Mouse (Mus musculus) liver, embryonic 11.5 days (tissue): ENCODE data around the gene Ttbk2. TPM values are rescaled to one million over a fixed set of nuclear protein-coding genes. Genes with fewer than 3 reads are reported as not detected.

ENCODE experiments used
- ATAC-seq: fragments of 200-750 bp; cut with Nextera tagmentation; replicated peaks from 2 replicates; pipeline ENCODE4 v1.8.0; 2017; ENCODE audit warnings: moderate number of reproducible peaks, mild to moderate bottlenecking, moderate TSS enrichment, moderate library complexity; ENCODE audit not compliant: low FRiP score
- DNase-seq: peaks from one replicate; pipeline ENCODE4 v3.0.0-alpha.2; 2017; ENCODE audit warnings: low spot score
- H3K27ac ChIP-seq: fragments of 300-500 bp; sonication (generic); 2 replicates; pipeline ENCODE4 v1.5.1; 2014; ENCODE audit warnings: mild to moderate bottlenecking, low read depth, low read length, control low read depth
- H3K27me3 ChIP-seq: fragments of 300-500 bp; sonication (generic); replicated peaks from 2 replicates; pipeline ENCODE4 v1.6.1; 2014; ENCODE audit warnings: low read length, mixed read lengths; ENCODE audit not compliant: control insufficient read depth, insufficient read depth
- H3K36me3 ChIP-seq: fragments of 300-500 bp; sonication (generic); 2 replicates; pipeline ENCODE4 v1.6.1; 2014; ENCODE audit warnings: mild to moderate bottlenecking, low read length, moderate library complexity, mixed read lengths; ENCODE audit not compliant: control insufficient read depth, insufficient read depth
- H3K4me1 ChIP-seq: fragments of 300-500 bp; sonication (generic); replicated peaks from 2 replicates; pipeline ENCODE4 v1.6.1; 2014; ENCODE audit warnings: low read length, mixed read lengths; ENCODE audit not compliant: control insufficient read depth, insufficient read depth
- H3K4me2 ChIP-seq: fragments of 300-500 bp; sonication (generic); 2 replicates; pipeline ENCODE4 v1.6.1; 2014; ENCODE audit warnings: mild to moderate bottlenecking, control low read depth, moderate library complexity
- H3K4me3 ChIP-seq: fragments of 300-500 bp; sonication (generic); 2 replicates; pipeline ENCODE4 v1.5.1; 2014; ENCODE audit warnings: low read depth, low read length, control low read depth
- H3K9ac ChIP-seq: fragments of 300-500 bp; sonication (generic); 2 replicates; pipeline ENCODE4 v1.6.1; 2014; ENCODE audit warnings: low read depth, low read length, control low read depth
- H3K9me3 ChIP-seq: fragments of 300-500 bp; sonication (generic); 2 replicates; pipeline ENCODE4 v1.6.1; 2016; ENCODE audit warnings: low read length, inconsistent platforms, mixed read lengths; ENCODE audit not compliant: control insufficient read depth
- WGBS: fragments of 180-500 bp; shearing (Covaris S2); extraction: QIAGEN DNeasy Blood & Tissue Kit; methylation state at CpG from one replicate; pipeline ENCODE4 v1.1.7; 2014; 5-methylcytosine and 5-hydroxymethylcytosine counted together
- polyA plus RNA-seq: library from polyadenylated mRNA; unstranded; fragments of >200 nt; fragmentation: Nextera tagmentation; extraction: Ambion mirVana; gene quantifications from 2 replicates; pipeline ENCODE4 v1.2.1, GENCODE M21; 2014

The Ttbk2 gene
- polyA plus RNA-seq, 1 experiment from 2014 or later = 2.9 TPM

DNA sequence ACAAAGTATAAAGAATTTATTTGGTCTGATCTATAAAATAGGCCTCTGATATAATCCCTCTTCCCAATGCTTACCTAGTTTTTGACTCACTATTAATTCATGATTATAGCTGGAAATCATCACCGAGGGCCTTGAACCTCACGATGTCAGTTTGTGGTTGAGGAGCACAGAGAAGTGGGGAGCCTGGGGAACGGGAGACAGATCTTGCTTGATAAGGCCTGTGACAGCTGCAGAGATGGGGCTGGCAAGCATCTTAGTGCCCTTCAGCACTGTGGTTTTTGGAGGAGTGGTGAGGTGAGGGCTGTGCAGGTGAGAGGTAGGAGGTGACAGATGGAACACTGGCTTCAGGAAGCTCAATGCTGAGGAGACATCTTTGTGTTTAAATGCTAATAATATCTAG is 140.2 kb downstream of the Ttbk2 start:
- DNase-seq = no peak
- Histone ChIP-seq H3K36me3 (peaks cover 25% of the 10 kb centered on the region), H3K4me2 (no peak overlapping the region), H3K9me3 (no peaks in the 10 kb centered on the region), H3K9ac (no peak overlapping the region), H3K4me1 (no peaks in the 10 kb centered on the region), H3K4me3 (no peak overlapping the region), H3K27ac (no peak overlapping the region), H3K27me3 (no peaks in the 10 kb centered on the region)
- no peak for ATAC-seq
- 63% methylated on average over 3 of the region's 3 CpGs for WGBS

DNA sequence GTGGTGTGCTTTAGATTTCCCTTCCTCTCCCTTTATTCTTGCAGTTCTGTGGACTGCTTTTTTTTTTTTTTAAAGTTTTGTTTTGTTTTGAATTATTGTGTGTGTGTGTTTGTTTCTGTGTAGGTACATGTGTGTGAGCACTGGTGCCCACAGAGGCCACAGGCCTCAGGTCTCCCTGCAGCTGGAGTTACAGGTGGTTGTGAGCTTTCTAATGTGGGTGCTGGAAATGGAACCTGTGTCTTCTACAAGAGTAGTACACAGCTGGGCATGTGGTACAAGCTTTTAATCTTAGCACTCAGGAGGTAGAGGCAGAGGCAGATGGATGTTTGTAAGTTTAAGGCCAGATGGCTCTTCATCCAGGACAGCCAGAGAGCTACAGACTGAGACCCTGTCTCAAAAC is 143.4 kb downstream of the Ttbk2 start:
- no peaks in the 10 kb centered on the region for H3K27me3 ChIP-seq
- H3K27ac ChIP-seq = no peak overlapping the region
- no peaks in the 10 kb centered on the region for H3K9me3 ChIP-seq
- H3K36me3 ChIP-seq = no peaks in the 10 kb centered on the region
- no peak for ATAC-seq
- no peaks in the 10 kb centered on the region for H3K4me1 ChIP-seq
- DNase-seq = no peak
- no peak overlapping the region for H3K4me3 ChIP-seq
- H3K4me2 ChIP-seq = no peak overlapping the region
- no peak overlapping the region for H3K9ac ChIP-seq

DNA sequence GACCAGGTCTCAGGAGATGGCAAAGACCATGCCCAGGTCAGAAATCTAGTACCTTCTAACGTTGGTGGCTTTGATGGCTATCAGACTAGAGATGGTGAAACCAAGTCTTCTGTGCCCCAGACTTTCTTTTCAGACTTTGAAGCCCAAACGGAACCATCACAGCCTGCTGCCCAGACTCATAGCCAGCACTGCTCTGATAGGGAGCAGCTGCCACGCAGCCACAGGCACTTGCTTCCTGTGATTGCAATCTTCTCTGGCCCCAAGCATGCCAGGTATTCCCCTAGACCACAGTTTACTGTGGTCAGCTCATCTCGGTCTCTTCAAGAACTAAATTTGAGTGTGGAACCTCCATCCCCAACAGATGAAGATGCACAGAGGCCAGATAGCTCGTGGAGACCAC is 147.7 kb downstream of the Ttbk2 start:
- H3K4me1 ChIP-seq = peaks cover 14% of the 10 kb centered on the region
- no peak for ATAC-seq
- 52% methylated on average over 5 of the region's 5 CpGs for WGBS
- H3K36me3 ChIP-seq = no peaks in the 10 kb centered on the region; the same call in 1 of the 2 replicates
- no peak for DNase-seq
- H3K4me3 ChIP-seq = no peak overlapping the region
- H3K9me3 ChIP-seq = no peaks in the 10 kb centered on the region
- no peak overlapping the region for H3K27ac ChIP-seq
- H3K27me3 ChIP-seq = no peaks in the 10 kb centered on the region
- H3K9ac ChIP-seq = no peak overlapping the region
- no peak overlapping the region for H3K4me2 ChIP-seq

- H3K4me2 ChIP-seq = no peak overlapping the region
- no peak overlapping the region for H3K9ac ChIP-seq
- peaks cover 16% of the 10 kb centered on the region for H3K4me1 ChIP-seq
- no peaks in the 10 kb centered on the region for H3K9me3 ChIP-seq
- 41% methylated on average over 3 of the region's 3 CpGs for WGBS
- H3K4me3 ChIP-seq = no peak overlapping the region
- no peak overlapping the region for H3K27ac ChIP-seq
- no peaks in the 10 kb centered on the region; the same call in 1 of the 2 replicates for H3K36me3 ChIP-seq
- peak; percentile 58; the same call in 1 of the 2 replicates for ATAC-seq
- H3K27me3 ChIP-seq = no peaks in the 10 kb centered on the region
- no peak for DNase-seq
Observed at GRCm38 (mm10) chr2:120700379-120700885, 150.0 kb downstream of the Ttbk2 start.

GRCm38 (mm10) chr2:120697767-120698166 is 152.6 kb downstream of the Ttbk2 start:
- Histone ChIP-seq H3K9me3 (no peaks in the 10 kb centered on the region), H3K4me3 (no peak overlapping the region), H3K4me1 (peaks cover 16% of the 10 kb centered on the region), H3K9ac (no peak overlapping the region), H3K27ac (no peak overlapping the region), H3K4me2 (no peak overlapping the region), H3K27me3 (no peaks in the 10 kb centered on the region), H3K36me3 (no peaks in the 10 kb centered on the region; the same call in 1 of the 2 replicates)
- DNase-seq (no peak), ATAC-seq (peak; percentile 85)
- 46% methylated on average over 5 of the region's 5 CpGs for WGBS

Other genes with a start within 250 kb of the Ttbk2 start
- gene Haus2, start 241.2 kb downstream of the Ttbk2 start, polyA plus RNA-seq = 30.6 and 31.2 TPM in 2 replicates
- 17.2 and 24.2 TPM in 2 replicates for gene Lrrc57, start 241.1 kb downstream of the Ttbk2 start, polyA plus RNA-seq
- gene Stard9, start 221.5 kb downstream of the Ttbk2 start, polyA plus RNA-seq = 3.0 and 3.5 TPM in 2 replicates
- gene Cdan1, start 476 bp downstream of the Ttbk2 start, polyA plus RNA-seq = 9.3 and 9.9 TPM in 2 replicates
- gene Ubr1, start 120.1 kb upstream of the Ttbk2 start, polyA plus RNA-seq = 22.3 and 23.4 TPM in 2 replicates
- 3.0 and 3.7 TPM in 2 replicates for gene Tmem62, start 126.4 kb upstream of the Ttbk2 start, polyA plus RNA-seq
- 42.6 and 45.0 TPM in 2 replicates for gene Ccndbp1, start 157.8 kb upstream of the Ttbk2 start, polyA plus RNA-seq
- 61.3 and 70.2 TPM in 2 replicates for gene Epb42, start 186.5 kb upstream of the Ttbk2 start, polyA plus RNA-seq
- gene Tgm5, start 235.2 kb upstream of the Ttbk2 start, polyA plus RNA-seq = 0.16 and 0.38 TPM in 2 replicates